Mouse (Mus musculus) lung, postnatal 25 days (tissue): ENCODE data around the gene Gm42957.
A peak's percentile ranks its signal among the peaks of the same experiment; 100 is the strongest.
"Not testable (repeated sequence)": the region's sequence is repeated elsewhere in the genome, so short reads cannot be mapped to it uniquely, and the experiment has no call there.

Experiments used
- DNase-seq: peaks from one replicate; pipeline ENCODE4 v3.0.0; 2022; ENCODE audit warnings: low spot score

Gm42957 gene

GRCm38 (mm10) chr3:96623201-96623600, 12.1 kb upstream of the Gm42957 start:
- DNase-seq, result no peak

- peak; percentile 97 for DNase-seq
Measured at GRCm38 (mm10) chr3:96629729-96630600, 5.3 kb upstream of the Gm42957 start, which contains the start of gene Rbm8a. Rbm8a (plus strand) TSS chr3:96629933.

- DNase-seq, result no peak
Measured at GRCm38 (mm10) chr3:96632058-96632457, 3.2 kb upstream of the Gm42957 start.

GRCm38 (mm10) chr3:96634015-96634414, 1.3 kb upstream of the Gm42957 start:
- DNase-seq, result no peak

GRCm38 (mm10) chr3:96635906-96636305, 632 bp downstream of the Gm42957 start:
- no peak for DNase-seq

GRCm38 (mm10) chr3:96636448-96636847, 1.2 kb downstream of the Gm42957 start:
- DNase-seq, result no peak

GRCm38 (mm10) chr3:96639219-96639618, 3.9 kb downstream of the Gm42957 start:
- peak; percentile 71 for DNase-seq

- DNase-seq, result peak; percentile 33
Measured at GRCm38 (mm10) chr3:96645018-96645649, 9.9 kb downstream of the Gm42957 start, which contains the start of gene Itga10. Itga10 (plus strand) TSS chr3:96645584.

- DNase-seq, result no peak
Measured at GRCm38 (mm10) chr3:96647365-96647764, 12.1 kb downstream of the Gm42957 start.

- no peak for DNase-seq
Measured at GRCm38 (mm10) chr3:96660901-96661300, 25.6 kb downstream of the Gm42957 start.

GRCm38 (mm10) chr3:96662731-96663316, 27.6 kb downstream of the Gm42957 start:
- no peak for DNase-seq

GRCm38 (mm10) chr3:96663432-96664239, 28.4 kb downstream of the Gm42957 start:
- peak; percentile 85 for DNase-seq

GRCm38 (mm10) chr3:96665732-96666363, 30.6 kb downstream of the Gm42957 start:
- not testable (repeated sequence) for DNase-seq

GRCm38 (mm10) chr3:96666916-96667315, 31.6 kb downstream of the Gm42957 start:
- no peak for DNase-seq

GRCm38 (mm10) chr3:96667316-96667715, 32.0 kb downstream of the Gm42957 start:
- DNase-seq, result no peak

- no peak for DNase-seq
Measured at GRCm38 (mm10) chr3:96668424-96669067, 33.3 kb downstream of the Gm42957 start.

GRCm38 (mm10) chr3:96669727-96670468, 34.6 kb downstream of the Gm42957 start, which contains the start of gene Ankrd35:
Ankrd35 (plus strand) TSS chr3:96670131.
- peak; percentile 88 for DNase-seq

GRCm38 (mm10) chr3:96671519-96671918, 36.2 kb downstream of the Gm42957 start:
- DNase-seq, result no peak

GRCm38 (mm10) chr3:96673514-96673913, 38.2 kb downstream of the Gm42957 start:
- DNase-seq, result no peak

- no peak for DNase-seq
Measured at GRCm38 (mm10) chr3:96674442-96674841, 39.2 kb downstream of the Gm42957 start.
